8 mouse cellular contexts compared by ENCODE assay signal in genomic region chr10:127286194-127286593, GRCm38 (mm10). TPM values are rescaled to one million over a fixed set of nuclear protein-coding genes. Genes with fewer than 3 reads are reported as not detected.
DNase-seq lines count a peak whose midpoint lies in the region; ATAC-seq lines count a peak whose summit lies in the region.

No protein-coding gene starts in this region.

- no peak overlapping the region for H3K4me2 ChIP-seq in heart, embryonic 14.5 days (ENCODE audit: low read length)
- peak overlapping the region; percentile 89 for H3K4me2 ChIP-seq in embryonic facial prominence, embryonic 13.5 days
- peak overlapping the region; percentile 92 for H3K4me2 ChIP-seq in hindbrain, embryonic 14.5 days (replicated peaks)
- peak overlapping the region; percentile 86 for H3K4me2 ChIP-seq in midbrain, embryonic 13.5 days (replicated peaks)

- DNase-seq in heart, adult 18-20 months: no peak
- no peak for DNase-seq in hindbrain, embryonic 14.5 days (ENCODE audit: low spot score)
- no peak for DNase-seq in urinary bladder, postnatal 4 days (ENCODE audit: low spot score in 2 of 2)
- DNase-seq in kidney, adult 9 months: no peak
- no peak for DNase-seq in right cerebral cortex, postnatal 25 days

- ATAC-seq in heart, embryonic 14.5 days (ENCODE audit: insufficient number of reproducible peaks, insufficient read depth, low FRiP score, low read depth): no peak
- no peak for ATAC-seq in embryonic facial prominence, embryonic 13.5 days (ENCODE audit: insufficient number of reproducible peaks, insufficient read depth, low FRiP score, low TSS enrichment, low read depth)
- ATAC-seq in hindbrain, embryonic 14.5 days (ENCODE audit: low FRiP score): no peak
- ATAC-seq in midbrain, embryonic 13.5 days: no peak

- 0 out of 2 replicates have a peak overlapping the region, but pooled peaks have one; percentile 11 for H3K9ac ChIP-seq in heart, embryonic 14.5 days (ENCODE audit: low read length)
- H3K9ac ChIP-seq in embryonic facial prominence, embryonic 13.5 days: peak overlapping the region; percentile 58; the same call in 1 of the 2 replicates
- H3K9ac ChIP-seq in hindbrain, embryonic 14.5 days: peak overlapping the region; percentile 83
- H3K9ac ChIP-seq in midbrain, embryonic 13.5 days (replicated peaks): peak overlapping the region; percentile 82; the same call in 1 of the 2 replicates

- H3K36me3 ChIP-seq in heart, embryonic 14.5 days (ENCODE audit: control insufficient read depth, insufficient read depth, low read length): peaks cover 63% of the 10 kb centered on the region
- peaks cover 63% of the 10 kb centered on the region for H3K36me3 ChIP-seq in embryonic facial prominence, embryonic 13.5 days
- peaks cover 63% of the 10 kb centered on the region for H3K36me3 ChIP-seq in hindbrain, embryonic 14.5 days (replicated peaks; ENCODE audit: control insufficient read depth, insufficient read depth)
- H3K36me3 ChIP-seq in midbrain, embryonic 13.5 days: peaks cover 62% of the 10 kb centered on the region

- no peak overlapping the region for H3K27ac ChIP-seq in heart, embryonic 14.5 days (replicated peaks in 1 of 2; ENCODE audit: control insufficient read depth in 1 of 2, insufficient read depth in 1 of 2, low read depth in 2 of 2, low read length in 2 of 2)
- H3K27ac ChIP-seq in embryonic facial prominence, embryonic 13.5 days: no peak overlapping the region
- H3K27ac ChIP-seq in hindbrain, embryonic 14.5 days: no peak overlapping the region
- H3K27ac ChIP-seq in midbrain, embryonic 13.5 days: peak overlapping the region; percentile 53

- H3K9me3 ChIP-seq in heart, embryonic 14.5 days (ENCODE audit: control insufficient read depth, low read length): no peaks in the 10 kb centered on the region
- H3K9me3 ChIP-seq in embryonic facial prominence, embryonic 13.5 days: no peaks in the 10 kb centered on the region
- H3K9me3 ChIP-seq in hindbrain, embryonic 14.5 days (ENCODE audit: control insufficient read depth, low read length): no peaks in the 10 kb centered on the region
- H3K9me3 ChIP-seq in midbrain, embryonic 13.5 days: no peaks in the 10 kb centered on the region

- peaks cover 15 to 26% of the 10 kb centered on the region in 2 experiments; a peak in 3 of 4 replicates for H3K4me1 ChIP-seq in heart, embryonic 14.5 days (ENCODE audit: control insufficient read depth in 2 of 2, insufficient read depth in 2 of 2, low read length in 2 of 2)
- H3K4me1 ChIP-seq in embryonic facial prominence, embryonic 13.5 days: peaks cover 53% of the 10 kb centered on the region
- H3K4me1 ChIP-seq in hindbrain, embryonic 14.5 days (replicated peaks; ENCODE audit: control insufficient read depth, insufficient read depth, low read length): peaks cover 33% of the 10 kb centered on the region
- peaks cover 52% of the 10 kb centered on the region for H3K4me1 ChIP-seq in midbrain, embryonic 13.5 days (replicated peaks)

- no peak overlapping the region for H3K4me3 ChIP-seq in heart, embryonic 14.5 days (ENCODE audit: control insufficient read depth in 1 of 2, insufficient read depth in 1 of 2, low read depth in 1 of 2, low read length in 2 of 2)
- H3K4me3 ChIP-seq in embryonic facial prominence, embryonic 13.5 days: peak overlapping the region; percentile 70; the same call in 1 of the 2 replicates
- H3K4me3 ChIP-seq in hindbrain, embryonic 14.5 days (replicated peaks; ENCODE audit: low read length): no peak overlapping the region
- peak overlapping the region; percentile 71 for H3K4me3 ChIP-seq in midbrain, embryonic 13.5 days (replicated peaks)

- no peaks in the 10 kb centered on the region for H3K27me3 ChIP-seq in heart, embryonic 14.5 days (ENCODE audit: control insufficient read depth, insufficient read depth, low read length)
- no peaks in the 10 kb centered on the region for H3K27me3 ChIP-seq in embryonic facial prominence, embryonic 13.5 days
- H3K27me3 ChIP-seq in hindbrain, embryonic 14.5 days (ENCODE audit: control insufficient read depth, insufficient read depth, low read length): no peaks in the 10 kb centered on the region
- H3K27me3 ChIP-seq in midbrain, embryonic 13.5 days: no peaks in the 10 kb centered on the region

- 71% methylated on average over 7 of the region's 7 CpGs for WGBS in heart, embryonic 14.5 days
- 78% methylated on average over 7 of the region's 7 CpGs for WGBS in embryonic facial prominence, embryonic 13.5 days
- 63% methylated on average over 7 of the region's 7 CpGs for whole genome bisulfite sequencing in hindbrain, embryonic 14.5 days
- WGBS in midbrain, embryonic 13.5 days: 61% methylated on average over 7 of the region's 7 CpGs

RNA-seq across cellular contexts. Expression of gene Mbd6, which starts 2.6 kb away (rescaled TPM):
- polyA plus RNA-seq in heart, embryonic 14.5 days (2014; fragmentation: Nextera tagmentation; extraction: Ambion mirVana): 13.8 and 16.1 TPM in 2 replicates
- 10 to 100 TPM; 16.7 to 20.2 TPM for total RNA-seq in heart, adult 18-20 months (2021)
- polyA plus RNA-seq in embryonic facial prominence, embryonic 13.5 days (2015; fragmentation: Nextera tagmentation; extraction: Ambion mirVana): 14.9 and 19.2 TPM in 2 replicates
- polyA plus RNA-seq in hindbrain, embryonic 14.5 days (2014; fragmentation: Nextera tagmentation; extraction: Ambion mirVana): 16.2 and 20.0 TPM in 2 replicates
- 16.0 and 16.5 TPM in 2 replicates for polyA plus RNA-seq in midbrain, embryonic 13.5 days (2015; fragmentation: Nextera tagmentation; extraction: Ambion mirVana)

RNA-seq across cellular contexts. Expression of gene Dctn2, which starts 20.0 kb away (rescaled TPM):
- 126 and 137 TPM in 2 replicates for polyA plus RNA-seq in heart, embryonic 14.5 days (2014; fragmentation: Nextera tagmentation; extraction: Ambion mirVana)
- total RNA-seq in heart, adult 18-20 months (2021): 100 to 1,000 TPM; 139 to 146 TPM
- 187 and 199 TPM in 2 replicates for polyA plus RNA-seq in embryonic facial prominence, embryonic 13.5 days (2015; fragmentation: Nextera tagmentation; extraction: Ambion mirVana)
- polyA plus RNA-seq in hindbrain, embryonic 14.5 days (2014; fragmentation: Nextera tagmentation; extraction: Ambion mirVana): 281 and 296 TPM in 2 replicates
- 310 TPM in 2 replicates for polyA plus RNA-seq in midbrain, embryonic 13.5 days (2015; fragmentation: Nextera tagmentation; extraction: Ambion mirVana)

RNA-seq across cellular contexts. Expression of gene Kif5a, which starts 23.0 kb away (rescaled TPM):
- polyA plus RNA-seq in heart, embryonic 14.5 days (2014; fragmentation: Nextera tagmentation; extraction: Ambion mirVana): 0.42 and 1.2 TPM in 2 replicates
- under 1 TPM; 0.41 to 0.89 TPM for total RNA-seq in heart, adult 18-20 months (2021)
- polyA plus RNA-seq in embryonic facial prominence, embryonic 13.5 days (2015; fragmentation: Nextera tagmentation; extraction: Ambion mirVana): 6.7 and 8.1 TPM in 2 replicates
- 118 and 129 TPM in 2 replicates for polyA plus RNA-seq in hindbrain, embryonic 14.5 days (2014; fragmentation: Nextera tagmentation; extraction: Ambion mirVana)
- 73.0 and 76.7 TPM in 2 replicates for polyA plus RNA-seq in midbrain, embryonic 13.5 days (2015; fragmentation: Nextera tagmentation; extraction: Ambion mirVana)

RNA-seq across cellular contexts. Expression of gene Mars, which starts 25.4 kb away (rescaled TPM):
- polyA plus RNA-seq in heart, embryonic 14.5 days (2014; fragmentation: Nextera tagmentation; extraction: Ambion mirVana): 76.1 and 76.2 TPM in 2 replicates
- 10 to 100 TPM; 43.7 to 44.8 TPM for total RNA-seq in heart, adult 18-20 months (2021)
- polyA plus RNA-seq in embryonic facial prominence, embryonic 13.5 days (2015; fragmentation: Nextera tagmentation; extraction: Ambion mirVana): 113 and 128 TPM in 2 replicates
- 113 and 124 TPM in 2 replicates for polyA plus RNA-seq in hindbrain, embryonic 14.5 days (2014; fragmentation: Nextera tagmentation; extraction: Ambion mirVana)
- 122 and 127 TPM in 2 replicates for polyA plus RNA-seq in midbrain, embryonic 13.5 days (2015; fragmentation: Nextera tagmentation; extraction: Ambion mirVana)

RNA-seq across cellular contexts. Expression of gene Arhgap9, which starts 35.6 kb away (rescaled TPM):
- 1.3 and 2.4 TPM in 2 replicates for polyA plus RNA-seq in heart, embryonic 14.5 days (2014; fragmentation: Nextera tagmentation; extraction: Ambion mirVana)
- 1 to 10 TPM; 4.0 to 5.4 TPM for total RNA-seq in heart, adult 18-20 months (2021)
- polyA plus RNA-seq in embryonic facial prominence, embryonic 13.5 days (2015; fragmentation: Nextera tagmentation; extraction: Ambion mirVana): 3.1 and 3.4 TPM in 2 replicates
- polyA plus RNA-seq in hindbrain, embryonic 14.5 days (2014; fragmentation: Nextera tagmentation; extraction: Ambion mirVana): 0.88 and 1.1 TPM in 2 replicates
- 0.77 and 1.4 TPM in 2 replicates for polyA plus RNA-seq in midbrain, embryonic 13.5 days (2015; fragmentation: Nextera tagmentation; extraction: Ambion mirVana)

Comparison
In these comparisons a context has a peak if more than half of its experiments do, and no peak if none do; other contexts are left out.
1. H3K4me3 ChIP-seq: peak in embryonic facial prominence, embryonic 13.5 days (single experiment) and midbrain, embryonic 13.5 days (single experiment); none in heart, embryonic 14.5 days (0 of 2) and hindbrain, embryonic 14.5 days (single experiment).
2. H3K9ac ChIP-seq: peak in every context shown above with its lines; median percentile 83 in hindbrain, embryonic 14.5 days; 82 in midbrain, embryonic 13.5 days; 58 in embryonic facial prominence, embryonic 13.5 days; 11 in heart, embryonic 14.5 days.